Mouse (Mus musculus): ENCODE data around the gene Oprd1. TPM values are rescaled to one million over a fixed set of nuclear protein-coding genes. Genes with fewer than 3 reads are reported as not detected.

Gene Oprd1
- polyA plus RNA-seq, 1 experiment from 2014 or later, result not detected

DNA sequence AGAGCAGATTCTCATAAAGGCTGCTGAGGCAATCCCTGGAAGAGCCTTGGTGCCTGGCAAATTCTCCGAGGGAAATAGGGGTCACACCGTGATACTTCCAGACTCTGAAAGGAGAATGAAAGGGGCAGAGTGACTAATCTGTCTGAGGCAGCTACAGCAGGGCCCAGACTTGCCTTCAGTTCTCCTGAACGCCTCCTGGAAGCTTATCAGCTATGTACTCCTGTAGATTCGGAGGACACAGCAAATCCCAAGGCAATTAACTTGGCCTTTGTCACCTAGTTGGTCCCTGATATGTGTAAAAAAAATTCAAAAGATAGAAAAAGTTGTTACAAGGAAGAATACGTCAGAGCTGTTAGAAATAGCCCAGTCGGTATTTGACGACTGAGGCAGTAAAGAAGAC, 49.2 kb downstream of the Oprd1 start:
- Histone ChIP-seq H3K27me3 (ENCODE audit: poor library complexity, severe bottlenecking) (no peaks in the 10 kb centered on the region), H3K9me3 (no peaks in the 10 kb centered on the region), H3K36me3 (replicated peaks) (no peaks in the 10 kb centered on the region), H3K4me1 (no peaks in the 10 kb centered on the region), H3K4me3 (no peak overlapping the region), H3K27ac (no peak overlapping the region)
- 82% methylated on average over 7 of the region's 7 CpGs for WGBS
- no peak for DNase-seq (ENCODE audit: extremely low spot score, low spot score)

DNA sequence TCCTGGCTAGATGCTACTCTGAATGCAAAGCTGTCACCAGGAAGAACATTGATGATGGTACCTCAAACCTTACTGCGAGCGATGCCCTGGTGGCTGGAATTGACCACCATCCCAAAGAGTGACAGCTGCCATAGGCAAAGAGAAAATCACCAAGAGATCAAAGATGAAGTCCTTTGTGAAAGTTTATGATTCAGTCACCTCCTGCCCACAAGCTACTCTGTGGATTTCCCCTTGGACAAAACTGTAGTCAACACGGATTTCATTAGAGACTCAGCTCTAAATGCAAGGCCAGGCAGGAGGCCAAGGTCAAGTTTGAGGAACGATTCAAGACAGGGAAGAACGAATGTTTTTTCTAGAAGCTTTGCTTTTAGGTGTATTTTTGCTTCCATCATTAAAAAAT, 50.4 kb downstream of the Oprd1 start:
- no peak for DNase-seq (ENCODE audit: extremely low spot score, low spot score)
- Histone ChIP-seq H3K4me1 (no peaks in the 10 kb centered on the region), H3K27me3 (ENCODE audit: poor library complexity, severe bottlenecking) (no peaks in the 10 kb centered on the region), H3K27ac (no peak overlapping the region), H3K36me3 (replicated peaks) (no peaks in the 10 kb centered on the region), H3K9me3 (no peaks in the 10 kb centered on the region), H3K4me3 (no peak overlapping the region)
- 92% methylated on average over 5 of the region's 5 CpGs for WGBS

DNA sequence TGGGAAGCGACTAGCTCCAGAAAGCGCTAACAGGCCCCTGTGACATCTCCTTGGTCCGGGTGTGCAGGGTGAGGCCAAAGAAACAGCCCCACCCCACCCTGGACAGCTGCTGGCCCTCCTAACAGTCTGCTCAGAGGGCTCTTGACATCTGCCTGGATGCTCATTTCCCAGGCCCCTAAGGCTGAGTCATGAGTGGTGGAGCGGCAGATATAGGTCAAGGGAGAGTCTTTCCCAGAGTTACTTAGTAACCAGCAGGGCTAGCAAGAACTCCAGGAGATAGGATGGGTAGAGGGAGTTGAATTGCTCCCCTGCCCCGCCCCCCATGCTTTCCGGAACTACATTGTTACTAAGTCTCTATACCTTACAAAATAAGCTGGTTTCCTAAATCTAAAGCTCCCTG, 51.1 kb downstream of the Oprd1 start:
- Histone ChIP-seq H3K4me3 (no peak overlapping the region), H3K27ac (no peak overlapping the region), H3K36me3 (replicated peaks) (no peaks in the 10 kb centered on the region), H3K9me3 (no peaks in the 10 kb centered on the region), H3K27me3 (ENCODE audit: poor library complexity, severe bottlenecking) (no peaks in the 10 kb centered on the region; the same call in 1 of the 2 replicates), H3K4me1 (no peaks in the 10 kb centered on the region)
- DNase-seq (ENCODE audit: extremely low spot score, low spot score), result no peak
- WGBS, result 85% methylated on average over 6 of the region's 6 CpGs

DNA sequence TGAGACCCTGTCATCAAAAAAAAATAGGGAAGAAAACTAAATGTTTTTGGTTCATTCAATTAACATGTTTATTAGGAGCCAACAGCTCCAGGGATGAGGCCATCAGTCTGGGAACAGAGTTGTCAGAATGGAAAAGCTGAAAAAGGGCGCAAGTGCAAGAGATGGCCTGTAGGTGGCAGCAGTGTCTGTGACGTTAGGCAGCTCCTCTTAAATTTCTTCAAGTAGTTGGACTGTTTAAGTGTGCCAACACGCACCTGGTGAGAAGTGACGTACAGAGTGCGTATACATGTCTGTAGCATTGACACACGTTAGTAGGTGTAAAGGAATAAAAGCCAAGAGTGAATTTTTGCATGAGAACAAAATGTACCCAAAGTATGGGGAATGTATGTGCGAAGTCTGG, 55.4 kb downstream of the Oprd1 start:
- WGBS, result 30% methylated on average over 7 of the region's 7 CpGs
- peaks cover 4% of the 10 kb centered on the region; the same call in 1 of the 2 replicates for H3K9me3 ChIP-seq
- DNase-seq (ENCODE audit: extremely low spot score, low spot score), result peak; percentile 62
- no peak overlapping the region for H3K4me3 ChIP-seq
- peaks cover 11% of the 10 kb centered on the region for H3K4me1 ChIP-seq
- H3K36me3 ChIP-seq (replicated peaks), result no peaks in the 10 kb centered on the region
- no peak overlapping the region for H3K27ac ChIP-seq
- H3K27me3 ChIP-seq (ENCODE audit: poor library complexity, severe bottlenecking), result peaks cover 26% of the 10 kb centered on the region

DNA sequence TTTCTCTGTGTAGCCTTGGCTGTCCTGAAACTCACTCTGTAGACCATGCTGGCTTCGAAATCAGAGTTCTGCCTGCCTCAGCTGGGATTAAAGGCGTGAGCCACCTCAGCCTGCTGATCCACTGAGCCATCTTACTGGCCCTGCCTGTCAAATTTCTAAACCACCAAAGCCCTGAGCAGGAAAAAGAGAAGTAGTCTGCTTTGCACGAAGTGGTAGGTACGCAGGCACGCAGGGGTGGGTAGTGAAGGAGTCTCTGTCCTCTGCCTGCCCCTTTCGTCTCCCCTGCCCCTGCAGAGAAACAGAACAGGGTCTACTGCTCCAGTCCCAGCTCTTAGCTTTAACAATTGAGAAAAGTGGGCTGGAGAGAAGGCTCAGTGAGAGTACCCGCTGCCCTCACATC, 59.2 kb downstream of the Oprd1 start:
- Histone ChIP-seq H3K27me3 (ENCODE audit: poor library complexity, severe bottlenecking) (peaks cover 55% of the 10 kb centered on the region), H3K4me1 (peaks cover 23% of the 10 kb centered on the region), H3K36me3 (replicated peaks) (no peaks in the 10 kb centered on the region), H3K9me3 (peaks cover 4% of the 10 kb centered on the region; the same call in 1 of the 2 replicates), H3K4me3 (no peak overlapping the region), H3K27ac (no peak overlapping the region)
- WGBS, result 82% methylated on average over 7 of the region's 7 CpGs
- DNase-seq (ENCODE audit: extremely low spot score, low spot score), result no peak

DNA sequence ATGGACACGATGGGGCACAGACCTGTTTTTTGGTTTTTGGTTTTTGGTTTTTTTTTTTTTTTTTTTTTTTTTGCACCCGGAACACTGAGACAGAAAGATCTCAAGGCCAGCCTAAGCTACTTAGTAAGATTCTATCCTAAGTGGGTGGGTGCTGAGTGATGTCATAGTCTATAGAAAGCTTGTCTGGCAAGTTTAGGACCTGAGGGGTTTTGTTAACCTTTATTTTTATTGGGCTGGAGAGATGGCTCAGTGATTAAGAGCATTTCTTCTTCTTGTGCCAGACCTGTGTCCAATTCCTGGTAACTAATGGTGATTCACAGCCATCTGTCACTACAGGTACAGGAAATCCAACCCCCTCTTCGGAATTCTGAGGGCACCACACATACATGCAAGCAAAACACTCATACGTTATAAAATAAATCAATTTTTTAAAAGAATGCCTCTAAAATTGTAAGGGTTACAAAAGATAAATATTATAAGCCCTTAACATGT, 63.7 kb downstream of the Oprd1 start:
- DNase-seq (ENCODE audit: extremely low spot score, low spot score), result no peak
- Histone ChIP-seq H3K36me3 (replicated peaks) (no peaks in the 10 kb centered on the region), H3K9me3 (no peaks in the 10 kb centered on the region), H3K27ac (no peak overlapping the region), H3K4me1 (peaks cover 59% of the 10 kb centered on the region), H3K27me3 (ENCODE audit: poor library complexity, severe bottlenecking) (peaks cover 80% of the 10 kb centered on the region), H3K4me3 (no peak overlapping the region)
- WGBS, result 79% methylated on average over 4 of the region's 4 CpGs

DNA sequence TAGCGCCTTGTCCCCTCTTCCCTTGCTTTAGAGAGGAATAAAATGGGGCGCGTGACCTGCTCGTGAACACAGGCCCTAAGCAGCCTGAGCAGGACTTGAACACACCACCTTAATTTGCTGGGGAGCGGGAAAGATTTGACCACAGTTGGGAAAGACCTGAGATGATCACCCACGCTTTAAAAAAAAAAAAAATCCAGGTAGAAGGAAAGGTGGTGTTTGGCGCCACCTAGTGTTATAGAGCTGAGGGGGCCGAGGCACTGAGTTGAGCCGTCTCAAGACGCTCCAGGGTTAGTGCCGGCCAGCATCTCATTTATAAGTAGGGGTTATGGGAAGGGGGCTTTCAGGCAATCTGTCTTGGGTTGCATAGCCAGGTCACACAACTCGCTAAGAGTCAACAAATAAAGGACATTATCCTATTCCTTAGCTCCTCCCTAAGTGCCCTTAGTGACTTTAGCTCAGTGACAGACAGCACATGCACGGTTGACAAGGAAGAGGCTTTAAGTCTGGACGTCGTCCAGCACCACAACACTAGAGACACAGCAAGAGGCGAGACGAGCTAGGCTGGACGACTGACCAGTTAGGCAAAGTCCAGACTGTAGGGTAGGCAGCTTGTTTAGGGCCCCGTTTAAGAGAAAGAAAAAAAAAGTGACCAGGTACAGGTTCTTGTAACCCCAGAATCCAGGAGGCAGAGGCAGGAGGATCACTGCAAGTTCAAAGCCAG, 64.6 kb downstream of the Oprd1 start:
- DNase-seq (ENCODE audit: extremely low spot score, low spot score), result peak; percentile 77
- Histone ChIP-seq H3K27me3 (ENCODE audit: poor library complexity, severe bottlenecking) (peaks cover 75% of the 10 kb centered on the region), H3K4me1 (peaks cover 64% of the 10 kb centered on the region), H3K27ac (no peak overlapping the region), H3K9me3 (no peaks in the 10 kb centered on the region), H3K36me3 (replicated peaks) (no peaks in the 10 kb centered on the region), H3K4me3 (no peak overlapping the region)
- 19% methylated on average over 19 of the region's 19 CpGs for WGBS

DNA sequence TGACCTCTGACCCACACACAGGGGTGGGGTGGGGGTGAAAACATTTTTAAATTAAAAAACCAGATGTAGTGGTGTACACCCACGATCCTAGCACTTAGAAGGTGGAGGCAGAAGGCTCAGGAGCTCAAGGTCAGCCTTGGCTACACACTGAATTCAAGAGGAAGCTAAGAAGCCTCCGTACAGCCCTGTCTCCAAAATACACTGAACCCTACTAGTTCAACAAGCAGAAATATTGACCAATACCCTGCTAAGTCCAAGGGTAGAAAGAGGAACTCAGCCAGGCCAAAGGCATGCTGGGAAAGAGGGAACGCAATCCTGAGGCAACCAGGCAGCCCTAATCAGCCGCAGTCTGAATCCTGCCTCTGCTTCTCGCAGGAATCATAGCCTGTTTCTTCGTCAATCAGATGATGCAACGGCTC, 66.0 kb downstream of the Oprd1 start:
- Histone ChIP-seq H3K4me1 (peaks cover 64% of the 10 kb centered on the region), H3K27ac (no peak overlapping the region; the same call in 1 of the 2 replicates), H3K36me3 (replicated peaks) (no peaks in the 10 kb centered on the region), H3K9me3 (no peaks in the 10 kb centered on the region), H3K4me3 (no peak overlapping the region), H3K27me3 (ENCODE audit: poor library complexity, severe bottlenecking) (peaks cover 89% of the 10 kb centered on the region)
- WGBS, result 69% methylated on average over 7 of the region's 7 CpGs
- DNase-seq (ENCODE audit: extremely low spot score, low spot score), result no peak

DNA sequence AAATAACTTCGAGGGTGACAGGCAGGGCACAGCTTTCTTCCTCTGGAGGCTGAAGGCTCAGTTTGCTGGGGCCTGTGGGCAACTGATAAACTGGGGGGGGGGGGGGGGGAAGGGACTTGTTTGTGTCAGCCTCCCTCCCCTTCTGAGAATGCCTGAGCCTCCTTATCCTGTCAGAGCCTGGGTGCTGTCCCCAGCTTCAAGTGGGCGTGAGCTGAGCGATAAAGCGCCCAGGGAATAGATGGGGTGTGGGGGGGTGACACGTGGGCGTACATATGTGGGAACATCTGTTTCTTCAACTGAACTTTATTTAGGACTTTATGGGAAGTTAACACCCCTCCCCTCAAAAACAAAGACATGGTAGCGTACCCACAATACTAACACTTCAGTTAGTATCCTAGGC, 66.8 kb downstream of the Oprd1 start:
- H3K9me3 ChIP-seq, result no peaks in the 10 kb centered on the region
- peaks cover 64% of the 10 kb centered on the region for H3K4me1 ChIP-seq
- no peak overlapping the region for H3K4me3 ChIP-seq
- no peak overlapping the region for H3K27ac ChIP-seq
- no peak for DNase-seq (ENCODE audit: extremely low spot score, low spot score)
- peaks cover 89% of the 10 kb centered on the region for H3K27me3 ChIP-seq (ENCODE audit: poor library complexity, severe bottlenecking)
- no peaks in the 10 kb centered on the region for H3K36me3 ChIP-seq (replicated peaks)
- WGBS, result 65% methylated on average over 7 of the region's 7 CpGs

DNA sequence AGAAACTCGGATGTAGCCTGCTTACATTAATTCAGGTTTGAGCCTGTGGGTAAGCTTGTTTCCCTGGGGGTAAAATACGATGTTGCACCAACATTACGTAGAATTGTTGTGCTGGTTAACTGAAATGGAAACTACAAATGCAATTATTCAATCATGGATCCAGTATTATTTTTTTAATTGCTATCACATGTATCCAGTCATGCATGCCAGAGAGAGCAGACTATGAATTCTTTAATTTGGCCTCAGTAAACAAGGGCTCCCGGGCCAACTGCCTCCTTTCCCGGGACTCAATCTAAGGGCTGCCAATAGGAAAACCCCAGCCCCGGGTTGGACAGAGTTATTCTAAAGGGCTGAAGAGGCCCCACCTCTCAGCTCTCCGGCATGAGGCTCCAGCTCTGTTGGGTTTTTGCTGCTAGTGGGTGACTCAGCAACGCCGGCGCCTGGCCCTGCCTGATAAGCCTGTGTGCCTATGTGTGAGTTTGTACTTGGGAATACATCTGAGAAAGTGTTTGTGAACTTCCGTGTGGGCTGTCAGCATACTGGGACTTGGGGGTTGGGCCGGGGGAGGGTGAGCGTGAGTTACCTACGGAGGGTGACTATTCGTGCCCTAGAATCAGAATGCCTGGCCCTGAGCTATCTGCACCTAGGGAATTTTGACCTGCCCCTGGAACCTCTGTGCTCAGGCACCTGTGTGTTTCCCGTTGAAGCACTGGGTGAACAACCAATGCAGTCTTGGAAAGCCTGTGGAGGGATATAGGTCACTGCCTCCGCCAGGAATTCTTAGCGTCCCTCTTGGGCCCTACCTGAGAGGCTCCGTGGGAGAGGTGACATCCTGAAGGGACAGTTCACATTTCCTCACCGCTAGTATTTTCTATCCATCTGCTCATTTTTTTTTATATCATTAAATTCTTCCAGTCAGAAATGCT, 67.5 kb downstream of the Oprd1 start:
- Histone ChIP-seq H3K4me1 (peaks cover 64% of the 10 kb centered on the region), H3K9me3 (no peaks in the 10 kb centered on the region), H3K36me3 (replicated peaks) (no peaks in the 10 kb centered on the region), H3K27ac (peak overlapping the region; percentile 20; the same call in 1 of the 2 replicates), H3K4me3 (peak overlapping the region; percentile 1; the same call in 1 of the 2 replicates), H3K27me3 (ENCODE audit: poor library complexity, severe bottlenecking) (peaks cover 92% of the 10 kb centered on the region)
- 25% methylated on average over 20 of the region's 20 CpGs for WGBS
- peak; percentile 59 for DNase-seq (ENCODE audit: extremely low spot score, low spot score)

DNA sequence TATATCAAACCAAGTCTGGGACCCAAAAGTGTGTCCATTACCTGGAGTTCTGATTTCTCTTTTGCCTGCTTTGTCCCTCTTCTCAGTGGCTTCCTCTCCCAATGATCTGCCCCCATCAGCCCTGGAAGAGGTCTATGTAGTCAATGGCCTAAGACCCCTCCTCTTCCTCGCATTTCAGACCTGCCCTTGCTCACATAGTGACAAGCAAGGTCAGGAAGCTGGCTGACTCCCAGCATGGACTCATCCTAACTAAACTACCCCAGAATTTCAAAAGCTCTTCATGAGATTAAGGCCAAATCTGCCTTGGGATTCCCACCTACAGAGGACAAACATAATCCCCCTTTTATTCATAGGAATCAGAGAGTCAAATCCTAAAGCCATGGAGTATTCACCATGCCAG, 68.5 kb downstream of the Oprd1 start:
- Histone ChIP-seq H3K27ac (no peak overlapping the region), H3K9me3 (no peaks in the 10 kb centered on the region), H3K4me1 (peaks cover 64% of the 10 kb centered on the region), H3K27me3 (ENCODE audit: poor library complexity, severe bottlenecking) (peaks cover 91% of the 10 kb centered on the region), H3K36me3 (replicated peaks) (no peaks in the 10 kb centered on the region), H3K4me3 (peak overlapping the region; percentile 87)
- 24% methylated on average over 1 of the region's 1 CpGs for WGBS
- no peak for DNase-seq (ENCODE audit: extremely low spot score, low spot score)

DNA sequence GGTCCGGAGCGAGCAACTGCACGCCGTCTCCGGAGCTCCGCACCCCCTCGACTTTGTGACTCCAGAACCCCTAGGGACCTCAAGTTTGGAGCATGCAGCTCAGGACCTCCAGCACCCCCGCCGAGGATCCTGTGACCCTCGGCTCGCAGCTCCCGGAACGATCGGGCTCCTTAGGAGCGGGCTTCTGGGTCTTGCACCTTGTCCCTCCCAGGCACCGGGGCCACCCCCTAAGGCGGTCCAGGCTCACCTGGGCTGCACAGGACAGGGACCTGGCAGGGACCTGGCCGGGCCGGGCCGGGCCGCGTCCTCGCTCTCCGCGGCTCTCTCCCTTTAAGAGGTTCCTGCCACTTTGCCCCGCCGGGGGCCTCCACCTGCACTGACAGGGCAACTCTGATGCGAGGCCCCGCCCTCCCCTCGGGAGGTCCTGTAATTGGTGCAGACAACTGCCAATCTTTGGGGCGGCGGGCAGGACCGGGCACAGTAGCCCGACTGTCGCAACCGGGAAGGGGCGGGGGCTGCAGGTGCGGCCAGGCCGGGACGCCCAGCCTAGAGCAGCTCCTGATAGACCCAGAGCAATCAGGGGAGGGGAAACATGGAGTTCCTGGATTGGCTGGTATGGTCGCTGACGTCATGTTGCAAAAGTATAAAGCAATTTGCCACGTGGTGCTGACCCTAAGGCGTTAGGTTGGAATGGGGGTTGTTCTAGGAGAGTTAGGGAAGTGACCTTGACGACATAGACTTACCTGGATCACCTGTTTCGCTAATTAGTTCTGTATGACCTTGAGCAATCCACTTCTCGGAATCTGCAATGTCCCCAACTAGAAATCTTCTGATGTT, 69.1 kb downstream of the Oprd1 start, which contains the start of gene Epb41:
Gene Epb41 (minus strand): TSS at position 389 of the 837 bp plus-strand sequence.
- 2% methylated on average over 47 of the region's 47 CpGs for whole genome bisulfite sequencing
- DNase-seq (ENCODE audit: extremely low spot score, low spot score), result peak; percentile 95
- peaks cover 92% of the 10 kb centered on the region for H3K27me3 ChIP-seq (ENCODE audit: poor library complexity, severe bottlenecking)
- H3K27ac ChIP-seq, result peak within 1 kb of the TSS; percentile 83
- no peaks in the 10 kb centered on the region for H3K9me3 ChIP-seq
- no peaks in the 10 kb centered on the region for H3K36me3 ChIP-seq (replicated peaks)
- peaks cover 69% of the 10 kb centered on the region for H3K4me1 ChIP-seq
- H3K4me3 ChIP-seq, result peak within 1 kb of the TSS; percentile 87

All from forebrain, embryonic 10.5 days (tissue).